Mouse (Mus musculus): ENCODE measurements around the gene Rbsn.

Gene Rbsn

DNA sequence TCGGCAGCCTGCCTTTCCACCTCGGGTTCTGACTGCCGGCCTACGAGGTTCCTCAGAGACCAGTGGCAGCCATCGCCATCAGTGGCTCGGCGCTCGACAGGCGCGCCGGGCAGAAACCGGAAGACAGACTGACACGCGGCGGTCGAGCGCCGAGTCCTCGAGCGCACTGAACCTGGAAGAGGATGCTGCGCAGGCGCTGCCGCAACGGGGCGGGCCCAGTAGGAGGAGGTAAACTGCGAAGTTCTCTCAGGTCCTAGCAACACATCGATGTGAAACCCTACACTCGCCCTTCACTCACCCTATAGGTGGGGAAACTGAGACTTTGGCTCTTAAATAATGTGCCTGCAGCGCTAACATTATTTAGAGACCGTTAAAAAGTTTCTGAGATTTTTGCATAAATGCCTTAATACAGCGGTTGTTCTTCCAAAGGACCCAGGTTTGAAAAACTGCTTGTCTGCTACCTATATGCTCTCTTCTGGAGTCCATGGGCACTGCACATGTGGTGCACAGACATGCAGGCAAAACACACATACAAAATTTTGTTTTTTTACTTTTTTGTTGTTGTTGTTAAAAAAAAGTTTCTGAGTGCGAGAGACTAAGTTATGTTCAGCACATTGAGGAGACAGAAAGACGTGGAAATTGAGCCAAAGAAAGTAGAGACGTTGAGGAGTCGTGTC is at the start of gene Rbsn:
Rbsn (minus strand) TSS at position 153 of the 677 bp plus-strand sequence.
- DNase-seq (ENCODE audit: low read depth), result peak; percentile 88

DNA sequence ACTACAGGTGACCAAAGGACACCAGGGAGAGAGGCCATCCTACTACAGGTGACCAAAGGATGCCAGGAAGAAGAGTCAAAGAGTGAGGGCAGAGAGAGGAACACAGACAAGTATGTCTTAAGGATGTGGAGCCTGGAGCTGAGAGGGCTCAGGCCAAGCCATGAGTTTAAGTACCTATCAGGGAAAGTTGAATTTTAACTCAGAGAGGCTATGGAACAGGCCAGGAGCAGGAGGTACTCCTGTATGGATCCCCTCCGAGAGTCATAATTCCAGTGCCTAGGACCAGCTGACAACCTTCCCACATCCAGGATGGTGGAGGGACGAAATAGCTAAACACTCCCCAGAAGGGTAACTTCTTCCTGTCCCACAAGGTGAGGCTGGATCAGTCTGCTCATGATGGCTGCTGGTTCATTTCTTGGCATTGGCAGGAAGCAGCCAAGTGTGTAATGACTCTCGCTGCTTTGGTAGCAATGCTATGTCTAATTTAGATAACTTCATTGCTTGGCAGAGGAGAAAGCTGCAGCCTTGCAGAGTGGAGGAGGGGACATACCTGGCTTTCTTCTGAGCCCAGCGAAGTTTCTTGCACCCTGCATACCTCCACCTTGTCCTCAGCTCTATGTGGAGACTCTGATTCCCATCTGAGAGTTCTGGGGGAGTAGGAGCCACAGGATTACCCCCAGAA is 46.6 kb upstream of the Rbsn start:
- DNase-seq (ENCODE audit: low read depth), result no peak

DNA sequence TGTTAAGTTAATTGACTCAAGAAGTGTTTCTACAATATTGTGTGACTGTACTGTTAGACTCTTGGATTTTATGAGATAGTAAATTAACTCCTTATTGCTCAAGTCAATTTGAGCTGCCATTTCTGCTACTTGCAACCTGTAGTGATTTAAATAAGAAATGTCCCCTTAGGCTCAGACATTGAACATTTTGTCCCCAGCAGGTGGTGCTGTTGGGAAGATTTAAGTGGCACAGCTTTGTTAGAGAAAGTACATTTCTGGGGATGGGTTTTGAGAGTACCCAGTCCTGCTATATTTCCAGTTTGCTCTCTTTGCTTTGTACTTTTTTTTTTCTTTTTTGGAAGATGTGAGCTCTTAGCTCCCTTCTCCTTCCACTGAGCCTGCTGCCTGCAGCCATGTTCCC is 40.6 kb upstream of the Rbsn start:
- no peak for DNase-seq (ENCODE audit: low read depth)

DNA sequence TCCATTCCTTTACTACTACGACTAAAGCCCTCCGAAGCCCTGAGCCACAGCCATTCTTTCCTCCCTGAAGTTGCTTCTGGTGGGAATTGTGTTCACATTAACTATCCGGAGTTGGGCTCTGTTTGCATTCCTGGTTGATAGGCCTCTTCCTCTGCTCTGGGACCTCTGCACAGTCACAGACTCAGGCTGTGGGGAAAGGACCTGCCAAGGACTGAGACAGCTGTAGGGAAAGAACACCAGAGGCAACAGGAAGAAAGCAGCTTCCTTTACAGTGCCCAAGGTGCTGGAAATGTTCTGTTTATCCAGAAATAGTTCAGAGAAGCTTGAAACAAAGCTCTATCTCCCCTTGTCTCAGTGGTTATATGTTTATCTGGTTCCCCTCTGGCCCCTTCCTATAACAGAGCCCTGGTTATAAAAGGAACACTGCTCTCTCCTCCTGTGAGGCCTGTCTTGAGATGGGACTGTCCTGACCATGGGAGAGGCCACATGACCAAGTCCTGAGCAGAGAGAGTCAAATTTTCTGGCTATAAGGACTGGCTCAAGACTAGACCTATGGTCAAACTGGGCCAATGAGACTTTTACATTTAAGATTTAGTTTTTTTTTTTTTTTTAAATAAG is 38.6 kb upstream of the Rbsn start:
- no peak for DNase-seq (ENCODE audit: low read depth)

DNA sequence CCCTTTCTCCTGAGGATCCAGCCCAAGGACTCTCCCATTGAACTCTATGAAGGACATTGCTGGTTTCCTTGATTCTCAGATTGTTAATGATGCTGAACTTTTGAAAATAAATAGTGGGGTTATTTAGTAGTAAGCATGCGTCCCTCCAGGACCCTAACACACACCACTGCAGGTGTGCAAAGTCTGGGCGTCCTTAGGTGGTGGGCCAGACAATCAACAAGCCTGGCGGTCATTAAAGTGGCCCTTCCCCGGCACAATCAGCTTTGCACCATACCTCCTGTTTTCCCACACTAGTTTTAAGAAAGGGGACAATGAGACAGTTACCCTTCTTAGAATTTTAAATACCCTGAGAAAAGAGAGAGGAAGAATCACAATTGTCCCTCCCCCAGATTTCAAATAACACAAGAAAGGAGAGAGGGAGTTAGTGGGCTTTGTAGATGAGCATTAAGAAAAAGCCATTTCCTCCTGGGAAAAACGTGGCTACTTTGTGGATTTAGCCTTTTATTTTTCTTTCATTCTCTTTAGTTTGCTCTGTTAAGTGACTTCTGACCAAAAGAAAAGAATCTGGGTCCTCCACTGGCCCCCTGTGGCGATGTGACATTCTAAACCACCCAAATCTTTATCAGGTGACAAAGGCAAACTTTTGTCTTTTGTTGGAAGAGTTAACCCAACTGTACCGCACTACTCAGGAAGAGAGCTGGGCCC is 32.6 kb upstream of the Rbsn start:
- DNase-seq (ENCODE audit: low read depth), result no peak

DNA sequence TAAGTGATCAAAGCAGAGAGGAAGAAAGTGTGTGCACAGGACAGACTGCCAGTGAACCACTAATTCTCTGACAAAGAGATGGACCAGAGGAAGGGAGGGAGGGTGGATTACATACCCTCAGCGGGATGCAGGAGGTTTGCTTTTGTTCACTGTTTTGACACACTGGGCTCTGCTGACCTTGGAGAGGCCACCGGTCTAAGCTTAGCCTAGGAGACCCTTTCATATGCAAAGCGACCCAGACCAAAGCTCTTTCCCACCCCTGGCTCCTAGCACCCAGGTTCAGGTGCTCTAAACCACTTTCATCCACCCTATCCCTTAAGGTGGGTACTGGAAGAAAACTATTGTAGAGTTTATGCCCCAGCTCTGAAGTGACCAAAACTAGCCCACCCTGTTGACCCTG is 31.6 kb upstream of the Rbsn start:
- no peak for DNase-seq (ENCODE audit: low read depth)

DNA sequence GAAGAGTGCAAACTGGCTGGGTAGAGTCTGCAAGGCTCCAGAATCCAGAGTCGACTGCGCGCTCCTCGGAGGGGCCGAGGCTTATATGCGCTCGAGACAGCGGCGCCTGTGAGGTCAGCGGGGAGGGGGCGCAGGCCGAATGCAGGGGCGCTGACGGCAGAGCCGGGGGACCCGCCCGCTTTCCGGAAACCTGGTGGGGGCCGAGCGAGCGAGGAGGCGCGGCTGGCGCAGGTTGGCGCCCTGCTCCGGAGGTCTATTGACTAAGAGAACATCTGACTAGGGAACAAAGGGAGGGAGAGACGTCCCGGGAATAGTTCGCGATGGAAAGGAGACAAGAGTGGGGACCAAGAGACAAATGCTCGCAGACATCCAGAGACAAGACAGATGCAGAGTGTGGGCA is 29.9 kb upstream of the Rbsn start, which contains the start of gene Trh:
Trh (minus strand) TSS at position 60 of the 400 bp plus-strand sequence.
- no peak for DNase-seq (ENCODE audit: low read depth)

DNA sequence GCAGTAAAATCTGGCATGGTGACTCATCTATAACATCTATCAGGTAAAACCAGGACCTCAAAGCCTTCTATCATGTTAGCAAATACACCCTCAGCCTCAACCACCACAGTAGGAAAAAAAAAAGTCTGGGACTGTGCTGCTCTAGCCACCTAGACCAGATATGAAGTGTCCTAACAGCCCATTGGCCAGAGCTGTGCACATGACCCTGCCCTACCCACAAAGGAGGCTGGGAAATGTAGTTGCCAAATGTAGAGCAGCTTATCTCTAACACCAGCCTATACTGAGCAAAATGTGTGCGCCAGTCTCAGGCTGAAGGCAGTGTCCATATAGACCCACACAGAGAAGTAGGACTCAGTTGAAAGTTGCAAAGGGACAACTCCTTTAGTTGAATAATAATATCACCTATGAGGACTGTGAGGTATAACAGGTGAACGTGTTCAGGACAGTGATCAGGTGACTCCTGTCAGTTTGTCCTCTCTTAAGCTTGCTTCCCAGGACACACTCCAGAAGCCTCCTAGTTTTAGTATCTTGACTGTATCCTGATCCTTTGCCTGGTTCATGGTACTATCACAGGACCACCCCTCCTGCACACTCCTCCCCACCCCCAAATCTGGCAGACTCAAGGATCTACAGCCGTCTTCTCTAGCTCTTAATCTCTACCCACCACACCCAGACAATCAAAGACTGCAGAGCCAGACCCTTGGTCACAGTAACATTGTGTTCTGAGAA is 26.6 kb upstream of the Rbsn start:
- DNase-seq (ENCODE audit: low read depth), result no peak

DNA sequence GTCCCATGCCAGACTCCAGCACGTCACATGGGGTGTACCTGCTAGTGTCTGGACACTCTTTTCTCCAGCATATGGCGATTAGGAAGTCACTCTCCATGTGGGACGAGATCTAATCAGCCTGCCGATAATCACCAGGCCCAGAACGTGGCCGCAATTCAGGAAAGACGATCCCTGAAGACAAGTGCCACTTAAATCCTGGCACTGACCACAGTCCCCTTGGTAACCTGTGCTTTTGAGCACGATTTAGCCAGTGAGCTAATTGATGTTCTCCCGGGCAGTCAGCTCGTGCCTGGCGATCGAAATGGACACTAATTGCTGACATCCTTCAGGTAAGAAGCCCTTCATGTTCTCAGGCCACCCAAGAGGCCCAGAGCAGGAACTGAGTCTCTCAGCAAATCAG is 20.3 kb upstream of the Rbsn start:
- no peak for DNase-seq (ENCODE audit: low read depth)

DNA sequence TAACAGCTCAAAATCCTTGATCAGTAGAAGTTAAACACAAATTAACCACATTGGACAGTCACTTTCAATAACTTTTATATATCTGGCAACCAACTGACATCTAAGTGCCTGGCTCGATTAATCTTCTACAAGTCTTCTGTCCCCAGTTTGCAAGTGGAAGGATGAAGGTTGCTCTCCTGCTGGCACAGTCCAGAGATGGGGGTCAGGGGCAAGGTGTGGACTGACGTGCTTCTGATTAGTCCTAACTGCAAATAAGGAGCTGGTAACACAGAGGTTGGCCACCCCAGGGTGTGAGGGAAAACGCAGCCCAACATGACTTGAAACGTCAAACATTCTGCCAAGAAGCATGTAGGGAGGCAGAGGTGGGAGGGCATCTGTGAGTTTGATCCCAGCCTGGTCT is 17.0 kb upstream of the Rbsn start:
- DNase-seq (ENCODE audit: low read depth), result no peak

DNA sequence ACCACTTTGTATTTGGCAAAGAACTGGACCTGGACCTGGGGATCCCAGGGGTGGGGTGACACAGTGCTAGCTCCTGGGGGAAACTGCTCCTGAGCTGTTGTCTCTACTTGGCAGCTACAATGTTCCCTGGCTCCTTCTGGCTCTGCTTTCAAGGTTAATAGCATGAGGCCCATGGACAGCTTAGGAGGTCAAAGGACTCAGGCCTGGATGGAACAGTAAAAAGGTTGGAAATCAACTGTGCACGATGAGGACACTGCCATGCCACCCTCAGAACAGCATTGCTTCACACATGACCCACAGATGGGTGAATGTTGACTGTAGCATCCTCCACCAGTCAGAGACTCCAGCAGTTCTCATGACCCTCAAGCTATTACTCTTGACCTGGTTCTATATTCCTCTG is 16.6 kb upstream of the Rbsn start:
- DNase-seq (ENCODE audit: low read depth), result no peak

DNA sequence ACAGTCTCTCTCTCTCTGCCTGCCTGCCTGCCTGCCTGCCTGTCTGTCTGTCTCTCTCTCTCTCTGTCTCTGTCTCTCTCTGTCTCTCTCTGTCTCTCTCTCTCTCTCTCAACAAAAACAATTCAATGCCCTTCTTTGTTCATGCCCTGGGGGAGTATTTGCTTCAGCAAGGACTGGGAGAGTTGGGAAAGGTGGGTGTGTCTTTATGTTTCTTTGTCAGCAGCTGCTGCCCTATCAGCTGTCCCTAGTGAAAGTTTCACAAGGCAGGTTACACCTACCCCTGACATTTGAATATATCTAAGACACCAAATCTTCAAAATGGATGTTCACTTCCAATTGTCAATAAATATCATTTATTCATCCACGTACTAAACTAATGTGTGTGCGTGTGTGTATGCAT is 14.9 kb upstream of the Rbsn start:
- no peak for DNase-seq (ENCODE audit: low read depth)

DNA sequence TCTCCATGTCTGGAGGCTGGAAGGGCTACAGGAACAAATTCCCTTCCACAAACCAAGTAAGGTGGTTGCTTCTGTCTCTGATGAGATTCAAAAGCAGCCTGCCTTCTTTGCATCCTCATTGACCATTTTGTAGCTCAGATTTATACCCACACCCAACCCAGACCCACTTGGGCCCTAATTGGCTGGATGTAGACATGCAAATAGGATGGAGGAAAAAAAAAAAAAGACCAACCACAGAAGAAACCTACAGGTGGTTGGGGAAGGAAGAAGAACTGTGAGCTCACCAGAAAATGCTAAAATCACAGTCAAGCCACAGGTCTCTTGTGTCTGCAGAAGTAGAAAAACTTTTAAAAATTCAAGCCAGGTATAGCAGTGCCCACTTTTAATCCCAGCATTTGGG is 14.4 kb upstream of the Rbsn start:
- no peak for DNase-seq (ENCODE audit: low read depth)

DNA sequence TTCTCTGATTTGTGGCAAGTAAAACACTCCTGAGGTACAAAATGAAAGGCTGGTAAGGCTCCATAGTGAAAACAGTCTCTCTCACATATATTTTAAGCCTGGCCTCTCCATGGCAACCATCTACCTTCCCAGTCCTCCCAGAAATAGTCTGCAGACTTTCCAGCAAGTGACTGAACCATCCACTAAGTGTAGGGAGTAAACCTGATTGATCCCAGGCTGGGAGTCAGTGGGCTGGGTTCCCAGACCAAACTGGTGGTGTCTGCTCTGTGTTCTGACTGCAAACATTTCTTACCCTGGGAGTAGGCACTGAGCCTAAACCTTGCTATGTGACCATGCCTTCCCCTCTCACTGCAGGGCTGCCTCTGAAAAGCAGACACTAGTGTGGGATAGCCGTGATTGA is 10.3 kb upstream of the Rbsn start:
- DNase-seq (ENCODE audit: low read depth), result no peak

DNA sequence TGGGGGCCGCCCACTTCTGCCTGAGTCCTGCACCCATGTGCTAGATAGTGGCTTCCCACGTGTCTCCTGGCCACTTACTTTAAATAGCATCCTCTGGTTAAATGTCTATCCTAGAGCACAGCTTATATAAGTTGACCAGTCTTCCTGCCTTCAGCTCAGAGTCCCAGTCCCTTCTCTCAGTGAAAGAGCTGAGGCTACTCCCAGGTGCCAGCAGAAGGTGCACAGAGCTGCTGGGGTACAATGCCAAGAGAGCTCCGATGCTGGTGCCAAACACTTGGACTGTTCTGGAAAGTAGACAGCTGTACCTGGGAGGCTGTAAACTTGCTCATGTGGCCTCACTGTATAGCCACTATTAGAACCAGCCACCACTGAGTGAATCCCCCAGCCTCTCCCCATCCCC is 7.3 kb upstream of the Rbsn start:
- no peak for DNase-seq (ENCODE audit: low read depth)

DNA sequence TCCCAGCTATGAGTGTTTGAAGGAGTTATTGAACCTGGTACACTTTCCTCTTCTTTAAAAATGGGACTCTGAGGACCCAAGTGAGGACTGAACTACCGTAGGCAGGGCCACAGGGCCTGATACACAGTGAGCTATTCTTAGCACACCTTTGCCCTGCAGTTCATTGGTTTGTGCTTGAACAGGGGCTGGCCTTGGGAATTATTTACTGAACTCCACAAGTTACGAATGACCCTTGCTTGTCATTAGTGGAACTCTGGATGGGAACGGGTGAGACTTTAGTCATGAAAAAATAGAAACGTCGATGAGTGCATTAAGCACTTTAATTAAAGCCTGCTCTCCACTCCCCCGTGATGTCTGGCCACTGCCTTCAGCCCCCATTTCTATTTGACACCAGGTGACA is 6.9 kb upstream of the Rbsn start:
- no peak for DNase-seq (ENCODE audit: low read depth)

DNA sequence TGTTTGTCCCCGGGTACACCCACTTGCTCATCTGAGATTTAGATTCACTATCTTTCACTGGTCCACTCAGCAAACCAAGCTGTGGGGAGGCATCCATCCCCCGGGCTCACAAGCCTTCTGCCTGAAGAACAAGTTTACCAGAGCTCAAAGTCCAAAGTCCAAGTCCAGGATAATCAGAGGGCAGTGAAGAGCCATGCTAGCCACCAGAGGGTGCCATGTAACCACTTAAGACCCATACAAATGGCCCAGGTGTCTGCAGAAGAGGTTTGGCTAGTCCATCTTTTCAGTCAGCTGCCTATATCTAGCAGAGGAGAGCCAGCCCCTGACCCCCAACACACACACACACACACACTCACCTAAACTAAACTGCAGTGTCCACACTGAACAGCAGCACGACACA is 4.7 kb upstream of the Rbsn start:
- DNase-seq (ENCODE audit: low read depth), result no peak

DNA sequence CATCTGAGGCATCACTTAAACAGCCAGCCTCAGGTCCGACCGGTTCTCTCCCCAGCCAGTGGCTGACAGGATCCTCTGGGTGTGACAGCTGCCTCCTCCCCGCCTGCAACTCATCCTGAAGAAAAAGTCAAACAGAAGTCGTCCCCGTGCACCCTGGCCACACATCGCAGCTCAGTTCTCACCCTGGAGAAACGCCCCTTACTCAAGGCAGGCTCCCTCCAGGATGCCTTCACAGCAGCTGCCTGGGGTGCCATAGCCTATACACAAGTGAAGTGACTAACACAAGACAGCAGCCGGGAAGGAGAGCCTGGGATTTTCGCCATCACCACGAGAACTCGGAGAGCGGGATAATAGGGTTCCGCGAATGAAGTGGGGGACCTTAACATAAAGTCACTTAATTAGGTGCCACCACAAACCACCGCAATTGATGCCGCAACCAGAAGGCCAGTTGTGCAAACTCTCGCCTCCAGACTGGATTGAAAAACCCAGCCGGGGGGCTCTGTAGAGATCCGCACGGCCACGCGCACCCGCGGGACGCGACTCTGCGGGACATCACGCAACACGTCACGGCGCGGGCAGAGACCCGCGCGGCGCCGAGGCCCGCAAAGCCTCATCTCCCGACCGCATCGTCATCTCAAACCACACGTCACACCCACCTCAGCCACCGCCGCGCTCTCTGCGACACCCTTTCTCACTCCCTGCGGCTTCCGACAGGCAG is 511 bp downstream of the Rbsn start:
- no peak for DNase-seq (ENCODE audit: low read depth)

DNA sequence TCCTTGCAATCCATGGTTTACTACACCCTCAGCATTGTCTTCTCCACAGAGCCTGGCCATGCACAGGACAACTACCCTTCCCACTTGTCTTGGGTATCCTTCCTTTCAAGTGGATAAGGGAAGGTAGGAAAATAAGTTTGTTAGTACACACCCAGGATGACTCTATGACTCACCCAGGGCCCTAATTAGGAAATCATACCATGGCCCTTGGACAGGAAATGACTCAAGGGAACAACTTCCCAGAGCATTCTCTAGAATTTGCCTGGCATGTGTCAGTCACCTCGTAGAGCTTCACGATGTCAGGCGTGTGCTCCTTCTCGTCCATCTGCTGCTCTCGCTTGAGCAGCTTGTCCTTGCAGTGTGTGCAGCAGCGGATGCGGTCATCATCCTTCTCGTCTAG is 15.3 kb downstream of the Rbsn start:
- DNase-seq (ENCODE audit: low read depth), result no peak

DNA sequence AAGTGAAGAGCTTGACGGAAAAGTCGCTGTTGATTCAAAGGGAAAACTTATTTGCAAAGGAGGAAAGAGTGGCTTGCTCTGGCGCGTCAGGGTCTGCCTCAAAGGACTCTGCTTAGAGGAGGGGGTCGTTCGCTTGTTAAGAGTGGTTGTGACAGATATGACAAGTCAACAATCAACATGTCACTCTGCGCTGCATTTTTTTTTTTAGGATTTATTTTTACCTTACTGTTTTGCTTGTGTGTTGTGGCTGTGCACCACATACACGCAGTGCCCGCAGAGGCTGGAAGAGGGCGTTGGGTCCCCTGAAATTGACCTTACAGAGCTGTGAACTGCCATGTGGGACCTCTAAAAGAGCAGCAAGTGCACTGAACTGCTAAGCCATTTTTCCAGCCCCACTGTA is 30.5 kb downstream of the Rbsn start:
- no peak for DNase-seq (ENCODE audit: low read depth)

DNA sequence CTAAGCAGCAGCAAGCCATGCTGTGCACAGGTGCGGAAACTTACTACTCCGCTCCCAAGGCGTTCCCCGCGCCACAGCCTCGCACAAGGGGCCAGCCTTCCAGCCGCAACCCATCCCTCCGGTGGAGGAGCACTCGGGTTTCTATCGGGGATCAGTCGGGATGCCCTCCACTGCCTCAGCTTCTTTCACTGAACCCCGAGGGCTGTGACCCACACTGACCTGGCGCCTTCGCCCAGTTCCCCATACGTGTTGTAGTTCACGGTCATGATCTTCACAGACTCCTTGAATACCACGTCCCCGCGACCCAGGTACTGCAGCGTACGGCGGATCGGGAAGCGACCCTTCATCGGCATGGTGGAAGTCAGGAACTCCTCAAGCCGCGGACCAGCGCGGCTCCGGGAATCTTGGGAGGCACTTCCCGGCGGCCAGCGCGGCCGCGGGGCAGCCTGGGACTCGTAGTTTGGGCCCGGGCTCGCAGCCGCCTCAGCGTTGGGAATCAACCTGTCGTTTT is 31.0 kb downstream of the Rbsn start, which contains the start of gene Mrps25:
Mrps25 (minus strand) TSS at position 413 of the 511 bp plus-strand sequence.
- DNase-seq (ENCODE audit: low read depth), result peak; percentile 23

All from fibroblast of lung, adult 2 months (primary cell).